8 mouse cellular contexts compared by ENCODE assay signal in genomic region chr2:25267241-25267640, GRCm38 (mm10). TPM values are rescaled to one million over a fixed set of nuclear protein-coding genes. Genes with fewer than 3 reads are reported as not detected.
DNase-seq lines count a peak whose midpoint lies in the region; ATAC-seq and TF ChIP-seq lines count a peak whose summit lies in the region.
"Had no signal": no experiment of that assay in that cellular context is flagged by ENCODE, and none has a peak within 500 bp of the region (broad histone marks: within the 10 kb centered on the region; RNA-seq: fewer than 3 reads in every experiment).

No protein-coding gene starts in this region.

- peak; percentile 88 for DNase-seq in layer of hippocampus, adult 9-11 months
- no peak for DNase-seq in layer of hippocampus, postnatal 25 days (ENCODE audit: extremely low spot score in 1 of 2, low spot score in 1 of 2)
- DNase-seq in cerebellum, adult 9-10 months, result peak; percentile 69
- no peak for DNase-seq in forebrain, postnatal 0 days
- DNase-seq in ovary, postnatal 36 days (ENCODE audit: low spot score), result no peak
- DNase-seq: gastrocnemius, postnatal 14 days had no signal

- no peaks in the 10 kb centered on the region for H3K9me3 ChIP-seq in forebrain, postnatal 0 days (ENCODE audit: low read length)
- no peaks in the 10 kb centered on the region for H3K9me3 ChIP-seq in neural tube, embryonic 15.5 days (replicated peaks)
- no peaks in the 10 kb centered on the region for H3K9me3 ChIP-seq in kidney, embryonic 15.5 days (replicated peaks)

- no peak overlapping the region for H3K27ac ChIP-seq in forebrain, postnatal 0 days (ENCODE audit: low read depth, low read length)
- peak overlapping the region; percentile 67; the same call in 1 of the 2 replicates for H3K27ac ChIP-seq in neural tube, embryonic 15.5 days (replicated peaks)
- H3K27ac ChIP-seq in kidney, embryonic 15.5 days, result no peak overlapping the region

- H3K9ac ChIP-seq in forebrain, postnatal 0 days, result no peak overlapping the region
- H3K9ac ChIP-seq in neural tube, embryonic 15.5 days (replicated peaks), result peak overlapping the region; percentile 41; the same call in 1 of the 2 replicates
- no peak overlapping the region for H3K9ac ChIP-seq in kidney, embryonic 15.5 days

- no peak overlapping the region for H3K4me3 ChIP-seq in forebrain, postnatal 0 days (ENCODE audit: low read depth, low read length)
- H3K4me3 ChIP-seq in neural tube, embryonic 15.5 days (replicated peaks), result no peak overlapping the region
- no peak overlapping the region for H3K4me3 ChIP-seq in kidney, embryonic 15.5 days (replicated peaks)

- H3K4me1 ChIP-seq in forebrain, postnatal 0 days (ENCODE audit: insufficient read depth), result peaks cover 42% of the 10 kb centered on the region
- H3K4me1 ChIP-seq in neural tube, embryonic 15.5 days, result peaks cover 69% of the 10 kb centered on the region
- H3K4me1 ChIP-seq in kidney, embryonic 15.5 days, result peaks cover 61% of the 10 kb centered on the region

- ATAC-seq in forebrain, postnatal 0 days, result no peak
- ATAC-seq in neural tube, embryonic 15.5 days (ENCODE audit: low FRiP score), result no peak
- ATAC-seq in kidney, embryonic 15.5 days (replicated peaks; ENCODE audit: low FRiP score), result no peak

- H3K36me3 ChIP-seq in forebrain, postnatal 0 days (ENCODE audit: insufficient read depth), result peaks cover 25% of the 10 kb centered on the region
- peaks cover 21% of the 10 kb centered on the region for H3K36me3 ChIP-seq in neural tube, embryonic 15.5 days
- H3K36me3 ChIP-seq in kidney, embryonic 15.5 days, result peaks cover 25% of the 10 kb centered on the region

- H3K27me3 ChIP-seq in forebrain, postnatal 0 days (ENCODE audit: insufficient read depth, low read length), result no peaks in the 10 kb centered on the region
- no peaks in the 10 kb centered on the region for H3K27me3 ChIP-seq in neural tube, embryonic 15.5 days (replicated peaks)
- peaks cover 11% of the 10 kb centered on the region for H3K27me3 ChIP-seq in kidney, embryonic 15.5 days

- TF ChIP-seq CTCF in forebrain, postnatal 0 days (IDR thresholded peaks at IDR 0.05; ENCODE audit: low read depth), result no peak

- H3K4me2 ChIP-seq in forebrain, postnatal 0 days (ENCODE audit: low read depth), result 0 out of 2 replicates have a peak overlapping the region, but pooled peaks have one; percentile 35
- peak overlapping the region; percentile 100; the same call in 1 of the 2 replicates for H3K4me2 ChIP-seq in neural tube, embryonic 15.5 days
- H3K4me2 ChIP-seq in kidney, embryonic 15.5 days, result no peak overlapping the region

RNA-seq across cellular contexts. Expression of gene Tprn, which starts 4.8 kb away (rescaled TPM):
- 10 to 100 TPM; 27.0 to 29.4 TPM for total RNA-seq in layer of hippocampus, postnatal 25 days (2021)
- 15.2 and 18.1 TPM in 2 replicates for total RNA-seq in forebrain, postnatal 0 days (2014; rRNA removed)
- 16.4 and 18.8 TPM in 2 replicates for polyA plus RNA-seq in forebrain, postnatal 0 days (2015; fragmentation: Nextera tagmentation; extraction: Ambion mirVana)
- polyA plus RNA-seq in neural tube, embryonic 15.5 days (2015; fragmentation: Nextera tagmentation; extraction: Ambion mirVana), result 14.8 and 16.3 TPM in 2 replicates
- 9.2 and 11.3 TPM in 2 replicates for polyA plus RNA-seq in kidney, embryonic 15.5 days (2015; fragmentation: Nextera tagmentation; extraction: Ambion mirVana)

RNA-seq across cellular contexts. Expression of gene Ssna1, which starts 5.0 kb away (rescaled TPM):
- total RNA-seq in layer of hippocampus, postnatal 25 days (2021), result 10 to 100 TPM; 69.2 to 71.6 TPM
- total RNA-seq in forebrain, postnatal 0 days (2014; rRNA removed), result 108 and 127 TPM in 2 replicates
- 189 and 195 TPM in 2 replicates for polyA plus RNA-seq in forebrain, postnatal 0 days (2015; fragmentation: Nextera tagmentation; extraction: Ambion mirVana)
- 177 and 183 TPM in 2 replicates for polyA plus RNA-seq in neural tube, embryonic 15.5 days (2015; fragmentation: Nextera tagmentation; extraction: Ambion mirVana)
- polyA plus RNA-seq in kidney, embryonic 15.5 days (2015; fragmentation: Nextera tagmentation; extraction: Ambion mirVana), result 204 and 207 TPM in 2 replicates

RNA-seq across cellular contexts. Expression of gene Anapc2, which starts 5.0 kb away (rescaled TPM):
- 10 to 100 TPM; 85.1 to 86.5 TPM for total RNA-seq in layer of hippocampus, postnatal 25 days (2021)
- total RNA-seq in forebrain, postnatal 0 days (2014; rRNA removed), result 30.2 and 37.9 TPM in 2 replicates
- polyA plus RNA-seq in forebrain, postnatal 0 days (2015; fragmentation: Nextera tagmentation; extraction: Ambion mirVana), result 90.7 and 108 TPM in 2 replicates
- 125 and 129 TPM in 2 replicates for polyA plus RNA-seq in neural tube, embryonic 15.5 days (2015; fragmentation: Nextera tagmentation; extraction: Ambion mirVana)
- polyA plus RNA-seq in kidney, embryonic 15.5 days (2015; fragmentation: Nextera tagmentation; extraction: Ambion mirVana), result 123 and 129 TPM in 2 replicates

RNA-seq across cellular contexts. Expression of gene Tmem203, which starts 12.0 kb away (rescaled TPM):
- total RNA-seq in layer of hippocampus, postnatal 25 days (2021), result 10 to 100 TPM; 38.1 to 40.5 TPM
- 29.2 and 42.5 TPM in 2 replicates for total RNA-seq in forebrain, postnatal 0 days (2014; rRNA removed)
- polyA plus RNA-seq in forebrain, postnatal 0 days (2015; fragmentation: Nextera tagmentation; extraction: Ambion mirVana), result 22.7 and 27.7 TPM in 2 replicates
- polyA plus RNA-seq in neural tube, embryonic 15.5 days (2015; fragmentation: Nextera tagmentation; extraction: Ambion mirVana), result 17.5 and 17.7 TPM in 2 replicates
- polyA plus RNA-seq in kidney, embryonic 15.5 days (2015; fragmentation: Nextera tagmentation; extraction: Ambion mirVana), result 23.4 and 23.6 TPM in 2 replicates

RNA-seq across cellular contexts. Expression of gene AL732309.1, which starts 20.6 kb away (rescaled TPM):
- 1 to 10 TPM; 3.3 to 5.2 TPM for total RNA-seq in layer of hippocampus, postnatal 25 days (2021)
- 10.1 and 12.8 TPM in 2 replicates for total RNA-seq in forebrain, postnatal 0 days (2014; rRNA removed)
- 3.0 and 3.1 TPM in 2 replicates for polyA plus RNA-seq in forebrain, postnatal 0 days (2015; fragmentation: Nextera tagmentation; extraction: Ambion mirVana)
- polyA plus RNA-seq in neural tube, embryonic 15.5 days (2015; fragmentation: Nextera tagmentation; extraction: Ambion mirVana), result 4.3 and 4.6 TPM in 2 replicates
- 5.3 and 5.4 TPM in 2 replicates for polyA plus RNA-seq in kidney, embryonic 15.5 days (2015; fragmentation: Nextera tagmentation; extraction: Ambion mirVana)

Comparison
In these comparisons a context has a peak if more than half of its experiments do, and no peak if none do; other contexts are left out.
1. DNase-seq: peak in layer of hippocampus, adult 9-11 months (single experiment) and cerebellum, adult 9-10 months (single experiment); none in layer of hippocampus, postnatal 25 days (0 of 2), forebrain, postnatal 0 days (single experiment) and ovary, postnatal 36 days (single experiment).